Comparison of ENCODE assay signal across 10 mouse cellular contexts in genomic region chr5:88399849-88400248, GRCm38 (mm10). TPM values are rescaled to one million over a fixed set of nuclear protein-coding genes. Genes with fewer than 3 reads are reported as not detected.
A peak's percentile ranks its signal among the peaks of the same experiment; 100 is the strongest.
DNase-seq lines count a peak whose midpoint lies in the region; ATAC-seq and TF ChIP-seq lines count a peak whose summit lies in the region.
"Had no signal": no experiment of that assay in that cellular context is flagged by ENCODE, and none has a peak within 500 bp of the region (broad histone marks: within the 10 kb centered on the region; RNA-seq: fewer than 3 reads in every experiment).

No protein-coding gene starts in this region.

- no peak overlapping the region for H3K27ac ChIP-seq in liver, embryonic 12.5 days
- H3K27ac ChIP-seq in limb, embryonic 11.5 days (replicated peaks; ENCODE audit: low read depth, low read length): no peak overlapping the region
- H3K27ac ChIP-seq in olfactory bulb, adult 2 months (ENCODE audit: insufficient read depth, low read depth, low read length): no peak overlapping the region
- H3K27ac ChIP-seq: embryonic facial prominence, embryonic 15.5 days had no signal

- H3K4me1 ChIP-seq in liver, embryonic 12.5 days: no peaks in the 10 kb centered on the region
- H3K4me1 ChIP-seq in limb, embryonic 11.5 days (ENCODE audit: control insufficient read depth, insufficient read depth, low read length): no peaks in the 10 kb centered on the region
- H3K4me1 ChIP-seq in olfactory bulb, adult 2 months (ENCODE audit: control insufficient read depth, insufficient read depth, low read length): no peaks in the 10 kb centered on the region
- H3K4me1 ChIP-seq: embryonic facial prominence, embryonic 15.5 days had no signal

- H3K36me3 ChIP-seq in liver, embryonic 12.5 days: no peaks in the 10 kb centered on the region
- H3K36me3 ChIP-seq in limb, embryonic 11.5 days (ENCODE audit: control insufficient read depth, insufficient read depth, low read length): no peaks in the 10 kb centered on the region
- H3K36me3 ChIP-seq: embryonic facial prominence, embryonic 15.5 days had no signal

- H3K9ac ChIP-seq in liver, embryonic 12.5 days: no peak overlapping the region
- no peak overlapping the region for H3K9ac ChIP-seq in limb, embryonic 11.5 days (ENCODE audit: low read length)
- H3K9ac ChIP-seq: embryonic facial prominence, embryonic 15.5 days had no signal

- H3K4me2 ChIP-seq in liver, embryonic 12.5 days: no peak overlapping the region
- H3K4me2 ChIP-seq in limb, embryonic 11.5 days (ENCODE audit: low read depth, severe bottlenecking): no peak overlapping the region
- H3K4me2 ChIP-seq: embryonic facial prominence, embryonic 15.5 days had no signal

- no peaks in the 10 kb centered on the region for H3K27me3 ChIP-seq in liver, embryonic 12.5 days (replicated peaks)
- no peaks in the 10 kb centered on the region for H3K27me3 ChIP-seq in limb, embryonic 11.5 days (ENCODE audit: control insufficient read depth, insufficient read depth, low read length)
- H3K27me3 ChIP-seq: embryonic facial prominence, embryonic 15.5 days had no signal

- DNase-seq in liver: peak; percentile 63
- DNase-seq in cerebellum, adult 11-12 months: peak; percentile 31
- DNase-seq in forelimb bud, embryonic 11.5 days (ENCODE audit: low read depth, low spot score): peak; percentile 72
- peak; percentile 57 for DNase-seq in induced T-regulatory cell, adult 2 months (ENCODE audit: low read depth)
- peak; percentile 91 for DNase-seq in limb, embryonic 11.5 days (ENCODE audit: low spot score)
- peak; percentile 17 to 61 for DNase-seq in thymus, postnatal 10 days (ENCODE audit: low spot score in 2 of 2)

- H3K4me3 ChIP-seq in liver, embryonic 12.5 days: no peak overlapping the region
- H3K4me3 ChIP-seq in limb, embryonic 11.5 days (ENCODE audit: low read depth, low read length): no peak overlapping the region
- H3K4me3 ChIP-seq in olfactory bulb, adult 2 months (ENCODE audit: insufficient read depth, low read depth, low read length): no peak overlapping the region
- H3K4me3 ChIP-seq: embryonic facial prominence, embryonic 15.5 days had no signal

- no peak for TF ChIP-seq POLR2A in olfactory bulb, adult 2 months (IDR thresholded peaks at IDR 0.05; ENCODE audit: insufficient read depth, low read depth, low read length)

- TF ChIP-seq CTCF in olfactory bulb, adult 2 months (IDR thresholded peaks at IDR 0.05; ENCODE audit: insufficient read depth, low read depth, low read length): 0 out of 2 replicates have a peak, but pooled peaks have one; percentile 12

- ATAC-seq in liver, embryonic 12.5 days: no peak
- ATAC-seq in limb, embryonic 11.5 days (ENCODE audit: insufficient number of reproducible peaks, low FRiP score, low TSS enrichment, low read depth): no peak

- WGBS in liver, embryonic 12.5 days (ENCODE audit: insufficient replicate concordance): 5% methylated on average over 6 of the region's 6 CpGs
- WGBS in limb, embryonic 11.5 days: 4% methylated on average over 6 of the region's 6 CpGs
- WGBS in olfactory bulb, adult 2 months: 7% methylated on average over 6 of the region's 6 CpGs

- H3K9me3 ChIP-seq in liver, embryonic 12.5 days (replicated peaks): no peaks in the 10 kb centered on the region
- H3K9me3 ChIP-seq in limb, embryonic 11.5 days (ENCODE audit: control insufficient read depth, low read length): no peaks in the 10 kb centered on the region
- H3K9me3 ChIP-seq: embryonic facial prominence, embryonic 15.5 days had no signal

RNA-seq across cellular contexts. Expression of gene Amtn, which starts 23.9 kb away (rescaled TPM):
- polyA plus RNA-seq in liver, embryonic 12.5 days (2016; fragmentation: Nextera tagmentation; extraction: Ambion mirVana): not detected in 2 replicates
- polyA plus RNA-seq in limb, embryonic 11.5 days (2014; fragmentation: Nextera tagmentation; extraction: Ambion mirVana): not detected in 2 replicates
- not detected in 2 replicates for polyA plus RNA-seq in olfactory bulb, adult 2 months (2012; ENCODE audit: insufficient read depth, insufficient read length, low replicate concordance, missing spikeins)
- polyA plus RNA-seq: embryonic facial prominence, embryonic 15.5 days; spleen, adult 2 months had no signal

RNA-seq across cellular contexts. Expression of gene Ambn, which starts 55.9 kb away (rescaled TPM):
- polyA plus RNA-seq in liver, embryonic 12.5 days (2016; fragmentation: Nextera tagmentation; extraction: Ambion mirVana): not detected in 2 replicates
- polyA plus RNA-seq in limb, embryonic 11.5 days (2014; fragmentation: Nextera tagmentation; extraction: Ambion mirVana): 0.51 and 1.1 TPM in 2 replicates
- polyA plus RNA-seq in olfactory bulb, adult 2 months (2012; ENCODE audit: insufficient read depth, insufficient read length, low replicate concordance, missing spikeins): not detected in 2 replicates
- polyA plus RNA-seq: spleen, adult 2 months had no signal

Comparison
In these comparisons a context has a peak if more than half of its experiments do, and no peak if none do; other contexts are left out.
1. DNase-seq: peak in every context shown above with its lines; median percentile 91 in limb, embryonic 11.5 days; 72 in forelimb bud, embryonic 11.5 days; 63 in liver; 57 in induced T-regulatory cell, adult 2 months; 39 in thymus, postnatal 10 days; 31 in cerebellum, adult 11-12 months.